In genomic region chr2:121357961-121358360, GRCm38 (mm10) we compare ENCODE assay signal across 1 mouse cellular context.
TF ChIP-seq lines count a peak whose summit lies in the region.

No protein-coding gene starts in this region.

TF ChIP-seq in CH12.LX, 34 proteins besides CTCF, POLR2A, EP300 and RAD21:
- no peak for TF ChIP-seq UBTF (IDR thresholded peaks at IDR 0.05; ENCODE audit: low read depth, low read length)
- TF ChIP-seq PAX5 (IDR thresholded peaks at IDR 0.05; ENCODE audit: low read length): no peak
- TF ChIP-seq TCF12 (IDR thresholded peaks at IDR 0.05; ENCODE audit: low read depth, low read length): no peak
- no peak for TF ChIP-seq MXI1 (IDR thresholded peaks at IDR 0.05; ENCODE audit: low read depth, low read length)
- TF ChIP-seq NRF1 (IDR thresholded peaks at IDR 0.05; ENCODE audit: low read depth, low read length): no peak
- TF ChIP-seq SMC3 (IDR thresholded peaks at IDR 0.05; ENCODE audit: low read depth, low read length): no peak
- TF ChIP-seq ETS1 (conservative IDR thresholded peaks at IDR 0.05; ENCODE audit: low read depth, low read length): no peak
- no peak for TF ChIP-seq USF2 (conservative IDR thresholded peaks at IDR 0.05; ENCODE audit: low read depth, low read length)
- no peak for TF ChIP-seq HCFC1 (IDR thresholded peaks at IDR 0.05; ENCODE audit: low read depth, low read length)
- no peak for TF ChIP-seq ZKSCAN1 (IDR thresholded peaks at IDR 0.05; ENCODE audit: borderline replicate concordance, low read depth, low read length)
- TF ChIP-seq CHD1 (IDR thresholded peaks at IDR 0.05; ENCODE audit: low read depth, low read length): no peak
- TF ChIP-seq KAT2A (IDR thresholded peaks at IDR 0.05; ENCODE audit: insufficient replicate concordance, low read length): no peak
- no peak for TF ChIP-seq BHLHE40 (IDR thresholded peaks at IDR 0.05; ENCODE audit: low read depth, low read length)
- no peak for TF ChIP-seq USF1 (IDR thresholded peaks at IDR 0.05; ENCODE audit: low read depth, low read length)
- no peak for TF ChIP-seq ELF1 (IDR thresholded peaks at IDR 0.05; ENCODE audit: low read depth, low read length)
- no peak for TF ChIP-seq GABPA (IDR thresholded peaks at IDR 0.05; ENCODE audit: insufficient replicate concordance, low read depth, low read length)
- no peak for TF ChIP-seq JUN (IDR thresholded peaks at IDR 0.05; ENCODE audit: insufficient read depth, low read depth, low read length)
- no peak for TF ChIP-seq ZC3H11A (IDR thresholded peaks at IDR 0.05; ENCODE audit: low read depth, low read length)
- no peak for TF ChIP-seq JUND (conservative IDR thresholded peaks at IDR 0.05; ENCODE audit: low read depth, low read length)
